Mouse (Mus musculus): ENCODE data around the gene Krtap4-7.

GRCm38 (mm10) chr11:99662802-99663201 lies 18.9 kb upstream of the Krtap4-7 start:
- TF ChIP-seq CTCF (IDR thresholded peaks at IDR 0.05; ENCODE audit: control insufficient read depth, insufficient read depth, insufficient read length) (no peak), MYOD1 (IDR thresholded peaks at IDR 0.05; ENCODE audit: control insufficient read depth, insufficient read length, low read depth) (no peak), MAX (IDR thresholded peaks at IDR 0.05) (no peak), USF1 (IDR thresholded peaks at IDR 0.05; ENCODE audit: low read depth) (no peak), CEBPB (IDR thresholded peaks at IDR 0.05; ENCODE audit: low read depth) (no peak), MYOG (IDR thresholded peaks at IDR 0.05; ENCODE audit: control insufficient read depth, extremely low read depth, insufficient read length) (no peak), FOSL1 (IDR thresholded peaks at IDR 0.05; ENCODE audit: insufficient read depth, low read length, poor library complexity, severe bottlenecking) (no peak)
